Mouse (Mus musculus) cerebellum, postnatal 36 days (tissue): ENCODE results near the gene Acin1.
A peak's percentile ranks its signal among the peaks of the same experiment; 100 is the strongest.

Experiments
- DNase-seq, 2 experiments: peaks; one replicate each; pipeline ENCODE4 v3.0.0; 2021 to 2022; ENCODE audit warnings: mixed read lengths in 2 of 2

Acin1 gene

DNA sequence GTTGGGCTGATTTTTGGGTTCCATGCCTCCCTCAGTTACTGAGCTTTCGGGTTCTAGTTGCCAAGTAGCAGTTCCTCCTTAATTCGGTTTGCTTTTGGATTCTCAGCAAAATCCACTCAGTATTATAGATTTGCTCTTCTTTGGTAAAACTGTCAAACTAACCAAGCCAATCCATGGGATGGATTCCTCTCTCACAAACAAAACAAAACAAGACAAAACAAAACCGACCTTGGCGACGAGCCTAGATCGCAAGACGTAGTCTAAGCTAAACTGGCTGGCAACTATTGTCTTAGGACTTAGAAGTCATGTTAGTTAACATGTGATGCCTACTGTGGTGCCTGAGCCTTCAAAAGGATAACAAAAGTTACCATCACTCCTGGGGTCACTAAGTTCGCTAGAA, 83.0 kb downstream of the Acin1 start:
- DNase-seq = no peak

- peak; percentile 94 to 97 for DNase-seq
Observed at GRCm38 (mm10) chr14:54603038-54603654, 83.6 kb downstream of the Acin1 start.

DNA sequence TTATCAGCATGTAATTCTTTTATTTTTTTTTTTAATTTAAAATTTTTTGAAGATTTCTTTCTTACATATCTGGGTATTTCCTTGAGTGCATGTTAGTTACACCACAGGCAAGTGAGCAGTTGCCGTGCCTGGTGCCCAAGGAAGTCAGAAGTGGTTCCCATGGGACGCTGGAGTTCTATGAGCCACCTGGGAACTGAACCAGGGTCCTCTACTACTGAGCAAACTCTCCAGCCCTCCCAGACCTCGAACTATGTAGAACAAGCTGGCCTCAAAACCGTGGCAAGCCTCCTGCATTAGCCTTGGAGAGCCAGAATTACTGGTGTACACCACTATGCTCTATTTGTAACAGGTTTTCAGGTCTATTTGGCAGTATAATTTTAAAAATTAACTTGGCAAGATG, 84.1 kb downstream of the Acin1 start:
- no peak for DNase-seq

- DNase-seq = no peak
Observed at GRCm38 (mm10) chr14:54601601-54602000, 85.1 kb downstream of the Acin1 start.

DNA sequence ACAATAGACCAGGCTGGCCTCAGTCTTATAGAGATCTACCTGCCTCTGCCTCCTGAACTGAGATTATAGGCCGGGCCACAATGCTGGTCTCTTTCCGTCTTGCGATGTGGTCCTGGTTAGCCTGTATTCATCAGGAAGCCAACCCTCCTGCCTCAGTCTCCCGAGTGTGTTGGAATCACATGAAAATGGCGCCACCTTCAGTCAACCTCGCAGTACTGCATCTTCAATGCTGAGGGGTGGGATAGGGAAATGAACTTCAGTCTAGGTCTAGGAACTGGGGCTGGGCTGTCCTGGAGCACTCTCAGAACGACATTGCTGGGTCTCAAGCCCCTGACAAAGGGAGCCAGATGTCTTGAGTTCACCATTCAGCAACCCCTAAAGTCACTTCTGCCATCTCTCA, 89.6 kb downstream of the Acin1 start:
- DNase-seq = no peak

DNA sequence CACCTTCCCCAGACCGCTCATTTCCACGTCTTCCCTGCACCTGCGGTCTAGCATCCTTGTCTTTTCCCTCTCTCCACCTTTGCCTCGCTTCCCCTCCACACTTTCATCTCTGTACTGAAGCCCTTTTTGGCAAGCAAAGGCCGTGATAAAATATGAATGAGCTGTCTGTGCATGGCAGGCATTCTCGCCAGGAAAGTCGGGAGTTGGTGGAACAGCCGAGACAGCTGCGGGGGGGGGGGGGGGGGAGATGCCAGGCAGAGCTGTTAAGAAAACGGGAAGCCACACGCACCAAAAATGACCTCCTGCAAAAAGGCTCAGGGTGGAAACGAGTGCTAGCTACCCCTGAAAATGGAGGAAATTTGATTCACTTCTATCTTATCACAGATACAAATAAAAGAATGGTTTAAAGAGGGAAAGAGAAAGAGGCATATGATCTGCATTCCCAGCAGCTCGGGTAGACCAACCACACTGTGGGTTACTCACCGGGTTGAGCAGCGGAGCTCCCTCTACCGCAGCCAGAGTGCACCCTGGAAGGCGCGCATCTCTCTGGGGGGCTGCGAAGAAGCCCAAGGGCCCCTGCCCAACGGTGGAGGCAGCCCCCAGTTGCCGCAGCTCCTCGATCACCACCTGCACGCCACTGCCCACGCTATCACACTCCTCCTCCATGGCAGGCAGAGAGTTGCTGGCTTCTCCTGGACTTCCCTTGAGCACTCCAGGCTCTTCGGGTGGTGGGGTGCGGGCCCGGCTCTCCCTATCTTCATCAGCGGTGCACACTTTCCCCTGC, 91.9 kb downstream of the Acin1 start:
- DNase-seq = no peak

DNA sequence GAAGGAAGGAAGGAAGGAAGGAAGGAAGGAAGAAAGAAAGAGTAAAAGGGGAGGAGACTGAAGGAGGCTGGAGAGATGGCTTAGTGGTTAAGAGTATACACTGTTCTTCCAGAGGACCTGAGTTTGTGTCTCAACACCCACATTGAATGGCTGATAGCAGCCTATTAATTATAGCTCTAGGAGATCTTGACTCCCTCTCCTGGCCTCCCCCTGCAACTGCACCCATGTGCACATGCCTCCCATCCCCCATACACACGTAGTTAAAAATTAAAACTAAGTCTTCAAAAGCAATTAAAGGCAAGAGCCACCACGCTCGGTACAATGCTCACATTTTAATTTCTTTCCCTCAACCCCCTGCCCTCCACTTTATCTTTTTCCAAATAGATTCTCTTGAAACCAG, 92.7 kb downstream of the Acin1 start:
- DNase-seq = no peak

DNA sequence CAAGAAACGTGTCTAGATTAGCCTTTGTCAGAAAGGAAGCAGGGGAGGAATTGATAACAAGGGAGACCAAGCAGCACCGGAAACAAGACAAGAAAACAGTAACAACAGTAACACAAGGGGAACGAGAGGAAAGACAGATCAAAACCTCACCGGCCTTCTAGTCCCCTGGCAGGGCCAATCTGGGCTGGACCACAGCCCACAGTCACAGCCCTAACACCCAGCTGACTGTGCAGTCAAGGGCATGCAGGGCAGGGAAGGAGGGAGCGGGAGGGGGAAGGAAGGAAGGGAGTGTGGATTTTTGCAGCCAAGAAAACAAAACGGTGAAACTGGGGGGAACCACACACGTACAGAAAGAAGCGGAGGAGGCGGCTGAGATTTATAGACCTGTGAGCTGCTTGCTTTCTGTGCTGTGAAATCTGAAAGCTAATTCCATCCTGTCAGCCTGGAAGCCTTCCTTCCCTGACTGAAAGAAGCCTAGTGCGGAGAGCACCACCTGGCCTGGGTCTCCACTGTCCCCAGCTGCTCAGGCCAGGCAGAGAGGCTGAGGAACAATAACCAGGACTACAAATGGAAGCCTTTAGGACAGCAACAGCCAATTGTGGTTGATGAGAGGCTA, 94.3 kb downstream of the Acin1 start:
- no peak for DNase-seq
